Mouse (Mus musculus): ENCODE data around the gene Spink4. TPM values are rescaled to one million over a fixed set of nuclear protein-coding genes. Genes with fewer than 3 reads are reported as not detected.

The Spink4 gene
- total RNA-seq, 1 experiment: not detected

DNA sequence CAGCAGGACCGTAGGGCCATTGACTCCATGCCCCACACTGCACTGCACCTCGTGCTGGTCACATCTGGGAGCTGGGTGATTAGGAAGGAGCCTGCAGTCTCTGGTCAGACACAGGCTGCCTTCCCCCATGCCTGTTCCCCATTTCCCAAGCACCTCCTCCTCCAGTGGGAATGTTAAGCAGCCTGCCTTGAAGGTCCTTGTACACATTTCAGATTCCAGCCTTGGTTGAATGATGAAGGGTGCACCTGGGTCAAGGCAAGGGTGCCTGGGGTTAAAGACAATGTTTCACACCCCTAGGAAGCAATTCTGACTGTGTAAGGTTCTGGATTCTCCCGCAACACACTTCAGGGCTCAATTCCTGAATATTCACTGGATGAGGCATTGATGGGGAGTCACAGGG, 1.4 kb downstream of the Spink4 start:
- Histone ChIP-seq H3K4me3 (ENCODE audit: insufficient read depth in 1 of 2, low read depth in 1 of 2, low read length in 2 of 2, poor library complexity in 1 of 2, severe bottlenecking in 1 of 2) (no peak overlapping the region), H3K36me3 (ENCODE audit: control insufficient read depth, insufficient read depth, low read length, poor library complexity, severe bottlenecking) (no peaks in the 10 kb centered on the region), H3K27ac (ENCODE audit: insufficient read depth, low read depth, low read length, poor library complexity, severe bottlenecking) (no peak overlapping the region), H3K9ac (ENCODE audit: insufficient read depth, low read depth, low read length, poor library complexity, severe bottlenecking) (no peak overlapping the region), H3K9me3 (ENCODE audit: control insufficient read depth, insufficient read depth, low read depth, low read length) (no peaks in the 10 kb centered on the region), H3K4me1 (ENCODE audit: control insufficient read depth in 2 of 2, insufficient read depth in 2 of 2, low read length in 2 of 2, poor library complexity in 1 of 2) (peaks cover 2 to 6% of the 10 kb centered on the region in 2 experiments; a peak in 3 of 4 replicates)
- in situ Hi-C loops (cut with MboI; ENCODE audit: low sequenced_read_pairs in 2 of 2, unreplicated experiment in 2 of 2): no loop called here
- no peak for TF ChIP-seq CHD2 (IDR thresholded peaks at IDR 0.05; ENCODE audit: low read depth, low read length)
- TF ChIP-seq ZNF384 (IDR thresholded peaks at IDR 0.05; ENCODE audit: low read depth, low read length): no peak
- TF ChIP-seq HCFC1 (IDR thresholded peaks at IDR 0.05; ENCODE audit: borderline replicate concordance, insufficient read depth, low read length): no peak
- no peak for TF ChIP-seq ZC3H11A (IDR thresholded peaks at IDR 0.05; ENCODE audit: borderline replicate concordance, low read depth, low read length)
- TF ChIP-seq MAFK (IDR thresholded peaks at IDR 0.05; ENCODE audit: insufficient read depth, low read depth, low read length): no peak
- no peak for DNase-seq (ENCODE audit: low read depth, low spot score)

DNA sequence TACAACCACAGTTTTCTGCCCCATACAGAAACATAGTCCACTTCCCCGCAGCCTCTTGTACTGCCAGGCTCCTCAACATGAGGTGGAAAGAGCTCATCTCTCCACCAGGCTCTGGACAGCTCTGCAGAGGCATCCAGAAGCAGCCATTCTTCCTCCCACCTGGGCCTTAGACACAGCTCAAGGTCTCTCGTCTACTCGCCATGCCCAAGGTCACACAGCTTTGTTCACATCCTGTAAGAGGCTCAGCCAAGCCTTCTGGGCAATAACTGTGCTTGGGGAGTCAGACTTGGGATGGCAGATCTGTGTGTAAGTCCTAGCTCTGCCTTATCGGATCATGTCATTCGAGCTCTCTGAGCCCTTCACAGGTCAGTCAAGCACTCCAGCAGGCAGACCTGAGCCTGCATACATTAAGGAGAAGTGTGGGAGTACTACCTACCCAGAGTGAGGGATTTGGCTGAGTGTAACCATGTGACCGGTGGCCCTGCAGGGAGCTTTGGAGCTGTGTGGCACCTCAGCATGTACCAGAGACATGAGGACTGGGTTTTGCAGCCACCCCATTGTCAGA, 3.3 kb downstream of the Spink4 start:
- no peaks in the 10 kb centered on the region for H3K9me3 ChIP-seq (ENCODE audit: control insufficient read depth, insufficient read depth, low read depth, low read length)
- in situ Hi-C loops (cut with MboI; ENCODE audit: low sequenced_read_pairs in 2 of 2, unreplicated experiment in 2 of 2): no loop called here
- H3K4me1 ChIP-seq (ENCODE audit: control insufficient read depth in 2 of 2, insufficient read depth in 2 of 2, low read length in 2 of 2, poor library complexity in 1 of 2): peaks cover 2 to 6% of the 10 kb centered on the region in 2 experiments; a peak in 3 of 4 replicates
- TF ChIP-seq HCFC1 (IDR thresholded peaks at IDR 0.05; ENCODE audit: borderline replicate concordance, insufficient read depth, low read length): no peak
- TF ChIP-seq ZNF384 (IDR thresholded peaks at IDR 0.05; ENCODE audit: low read depth, low read length): no peak
- no peak for TF ChIP-seq MAFK (IDR thresholded peaks at IDR 0.05; ENCODE audit: insufficient read depth, low read depth, low read length)
- no peak for TF ChIP-seq ZC3H11A (IDR thresholded peaks at IDR 0.05; ENCODE audit: borderline replicate concordance, low read depth, low read length)
- no peak for TF ChIP-seq CHD2 (IDR thresholded peaks at IDR 0.05; ENCODE audit: low read depth, low read length)
- H3K36me3 ChIP-seq (ENCODE audit: control insufficient read depth, insufficient read depth, low read length, poor library complexity, severe bottlenecking): no peaks in the 10 kb centered on the region
- DNase-seq (ENCODE audit: low read depth, low spot score): no peak
- no peak overlapping the region for H3K27ac ChIP-seq (ENCODE audit: insufficient read depth, low read depth, low read length, poor library complexity, severe bottlenecking)
- H3K9ac ChIP-seq (ENCODE audit: insufficient read depth, low read depth, low read length, poor library complexity, severe bottlenecking): no peak overlapping the region
- H3K4me3 ChIP-seq (ENCODE audit: insufficient read depth in 1 of 2, low read depth in 1 of 2, low read length in 2 of 2, poor library complexity in 1 of 2, severe bottlenecking in 1 of 2): no peak overlapping the region

- H3K9me3 ChIP-seq (ENCODE audit: control insufficient read depth, insufficient read depth, low read depth, low read length): no peaks in the 10 kb centered on the region
Observed at GRCm38 (mm10) chr4:40925568-40925967, 5.7 kb downstream of the Spink4 start.

DNA sequence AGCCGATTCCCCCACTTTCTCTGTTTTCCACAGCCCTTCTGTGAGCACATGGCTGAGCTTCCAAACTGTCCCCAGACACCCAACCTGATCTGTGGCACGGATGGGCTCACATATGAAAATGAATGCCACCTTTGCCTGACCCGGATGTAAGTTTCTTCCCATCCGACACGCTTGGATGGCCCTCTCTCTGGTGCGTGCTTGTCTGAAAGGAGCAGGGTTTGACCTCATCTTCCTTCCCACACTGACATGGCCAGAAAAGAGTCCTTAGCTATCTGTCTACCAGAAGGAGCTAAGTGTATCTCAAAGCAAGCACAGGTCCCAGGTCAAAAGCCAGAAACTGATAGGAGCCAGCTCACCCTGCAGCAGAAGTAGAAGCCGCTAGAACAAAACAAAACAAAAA, 9.2 kb downstream of the Spink4 start:
- H3K9ac ChIP-seq (ENCODE audit: insufficient read depth, low read depth, low read length, poor library complexity, severe bottlenecking): no peak overlapping the region
- H3K4me1 ChIP-seq (ENCODE audit: control insufficient read depth in 2 of 2, insufficient read depth in 2 of 2, low read length in 2 of 2, poor library complexity in 1 of 2): no peaks in the 10 kb centered on the region
- TF ChIP-seq CHD2 (IDR thresholded peaks at IDR 0.05; ENCODE audit: low read depth, low read length): no peak
- TF ChIP-seq MAFK (IDR thresholded peaks at IDR 0.05; ENCODE audit: insufficient read depth, low read depth, low read length): no peak
- no peak for TF ChIP-seq ZC3H11A (IDR thresholded peaks at IDR 0.05; ENCODE audit: borderline replicate concordance, low read depth, low read length)
- TF ChIP-seq HCFC1 (IDR thresholded peaks at IDR 0.05; ENCODE audit: borderline replicate concordance, insufficient read depth, low read length): no peak
- no peak for TF ChIP-seq ZNF384 (IDR thresholded peaks at IDR 0.05; ENCODE audit: low read depth, low read length)
- H3K9me3 ChIP-seq (ENCODE audit: control insufficient read depth, insufficient read depth, low read depth, low read length): no peaks in the 10 kb centered on the region
- in situ Hi-C loops (cut with MboI; ENCODE audit: low sequenced_read_pairs in 2 of 2, unreplicated experiment in 2 of 2): no loop called here
- H3K4me3 ChIP-seq (ENCODE audit: insufficient read depth in 1 of 2, low read depth in 1 of 2, low read length in 2 of 2, poor library complexity in 1 of 2, severe bottlenecking in 1 of 2): no peak overlapping the region
- H3K36me3 ChIP-seq (ENCODE audit: control insufficient read depth, insufficient read depth, low read length, poor library complexity, severe bottlenecking): no peaks in the 10 kb centered on the region
- no peak for DNase-seq (ENCODE audit: low read depth, low spot score)
- no peak overlapping the region for H3K27ac ChIP-seq (ENCODE audit: insufficient read depth, low read depth, low read length, poor library complexity, severe bottlenecking)

More at GRCm38 (mm10) chr4:40925568-40925967, 5.7 kb downstream of the Spink4 start:
- no peak overlapping the region for H3K27ac ChIP-seq (ENCODE audit: insufficient read depth, low read depth, low read length, poor library complexity, severe bottlenecking)
- no peak overlapping the region for H3K4me3 ChIP-seq (ENCODE audit: insufficient read depth in 1 of 2, low read depth in 1 of 2, low read length in 2 of 2, poor library complexity in 1 of 2, severe bottlenecking in 1 of 2)
- in situ Hi-C loops (cut with MboI; ENCODE audit: low sequenced_read_pairs in 2 of 2, unreplicated experiment in 2 of 2): no loop called here
- no peaks in the 10 kb centered on the region for H3K36me3 ChIP-seq (ENCODE audit: control insufficient read depth, insufficient read depth, low read length, poor library complexity, severe bottlenecking)
- TF ChIP-seq CHD2 (IDR thresholded peaks at IDR 0.05; ENCODE audit: low read depth, low read length): no peak
- TF ChIP-seq HCFC1 (IDR thresholded peaks at IDR 0.05; ENCODE audit: borderline replicate concordance, insufficient read depth, low read length): no peak
- TF ChIP-seq ZNF384 (IDR thresholded peaks at IDR 0.05; ENCODE audit: low read depth, low read length): no peak
- no peak for TF ChIP-seq ZC3H11A (IDR thresholded peaks at IDR 0.05; ENCODE audit: borderline replicate concordance, low read depth, low read length)
- TF ChIP-seq MAFK (IDR thresholded peaks at IDR 0.05; ENCODE audit: insufficient read depth, low read depth, low read length): no peak
- no peak for DNase-seq (ENCODE audit: low read depth, low spot score)
- H3K4me1 ChIP-seq (ENCODE audit: control insufficient read depth in 2 of 2, insufficient read depth in 2 of 2, low read length in 2 of 2, poor library complexity in 1 of 2): peaks cover 2 to 6% of the 10 kb centered on the region in 2 experiments; a peak in 3 of 4 replicates
- H3K9ac ChIP-seq (ENCODE audit: insufficient read depth, low read depth, low read length, poor library complexity, severe bottlenecking): no peak overlapping the region

Measured in ES-E14 (cell line).